Mouse (Mus musculus) MEL (cell line): Measurements from ENCODE around the gene Gm29427.

Experiments used
- BHLHE40 ChIP-seq: IDR thresholded peaks from 2 replicates; pipeline ENCODE4 v1.6.1; 2012; ENCODE audit warnings: low read depth, mild to moderate bottlenecking, inconsistent platforms, low read length, improper control_type of control experiment, borderline replicate concordance
- CTCF ChIP-seq, 3 experiments: IDR thresholded peaks in 2 of 3; conservative IDR thresholded peaks in 1 of 3; 2 replicates each; pipeline ENCODE4 v1.5.1; 2011 to 2012; ENCODE audit warnings: low read length in 3 of 3, low read depth in 2 of 3, mild to moderate bottlenecking in 2 of 3, improper control_type of control experiment in 1 of 3, inconsistent platforms in 1 of 3, mixed read lengths in 1 of 3, moderate library complexity in 1 of 3; ENCODE audit not compliant: control insufficient read depth in 1 of 3, insufficient read depth in 1 of 3, poor library complexity in 1 of 3, severe bottlenecking in 1 of 3
- ETS1 ChIP-seq: IDR thresholded peaks from 2 replicates; pipeline ENCODE4 v1.6.1; 2012; ENCODE audit warnings: low read depth, mild to moderate bottlenecking, inconsistent platforms, low read length, improper control_type of control experiment, moderate library complexity
- GATA1 ChIP-seq: IDR thresholded peaks from 2 replicates; pipeline ENCODE4 v1.6.1; 2011; ENCODE audit warnings: low read depth, low read length, improper control_type of control experiment
- HCFC1 ChIP-seq: IDR thresholded peaks from 2 replicates; pipeline ENCODE4 v1.6.1; 2012; ENCODE audit warnings: low read depth, mild to moderate bottlenecking, inconsistent platforms, low read length, improper control_type of control experiment, moderate library complexity
- KAT2A ChIP-seq: conservative IDR thresholded peaks from 2 replicates; pipeline ENCODE4 v1.6.1; 2012; ENCODE audit warnings: low read depth, low read length, improper control_type of control experiment, inconsistent platforms
- MYB ChIP-seq: IDR thresholded peaks from 2 replicates; pipeline ENCODE4 v1.6.1; 2011; ENCODE audit warnings: mild to moderate bottlenecking, low read depth, low read length, improper control_type of control experiment
- RAD21 ChIP-seq: IDR thresholded peaks from 2 replicates; pipeline ENCODE4 v1.6.1; 2011; ENCODE audit warnings: mild to moderate bottlenecking, low read depth, low read length, improper control_type of control experiment
- SMC3 ChIP-seq: IDR thresholded peaks from 2 replicates; pipeline ENCODE4 v1.6.1; 2011; ENCODE audit warnings: low read depth, low read length, improper control_type of control experiment
- TAL1 ChIP-seq: IDR thresholded peaks from 2 replicates; pipeline ENCODE4 v1.6.1; 2012; ENCODE audit warnings: mild to moderate bottlenecking, inconsistent platforms, low read length, moderate library complexity, mixed read lengths
- USF1 ChIP-seq: IDR thresholded peaks from 2 replicates; pipeline ENCODE4 v1.6.1; 2014; ENCODE audit warnings: low read depth, mild to moderate bottlenecking, inconsistent platforms, low read length, improper control_type of control experiment, moderate library complexity

DNA sequence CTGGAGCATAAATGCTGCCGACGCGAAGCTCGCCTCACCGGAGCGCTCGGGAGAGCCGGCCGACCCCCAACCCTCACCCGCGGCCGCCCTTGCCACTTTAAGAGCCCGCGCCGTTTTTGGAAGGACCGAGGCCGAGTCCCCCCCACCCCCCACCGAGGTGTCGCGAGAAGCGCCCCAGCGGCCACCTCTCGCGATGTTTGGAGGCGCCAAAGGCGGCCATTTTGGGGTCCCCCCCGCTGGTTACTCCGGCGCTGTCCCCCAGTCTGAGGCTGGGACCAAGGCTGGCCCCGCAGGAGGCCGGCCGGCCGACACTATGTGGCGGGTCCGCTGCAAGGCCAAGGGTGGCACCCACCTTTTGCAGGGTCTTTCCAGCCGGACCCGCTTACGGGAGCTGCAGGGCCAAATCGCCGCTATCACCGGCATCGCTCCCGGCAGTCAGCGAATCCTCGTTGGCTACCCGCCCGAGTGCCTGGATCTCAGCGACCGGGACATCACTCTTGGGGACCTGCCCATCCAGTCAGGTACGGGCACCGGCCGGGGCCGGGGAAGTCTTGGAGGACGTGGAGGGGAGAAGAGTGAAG is 1.8 kb upstream of the Gm29427 start, which contains the start of gene Yod1:
- no peak for TF ChIP-seq USF1
- TF ChIP-seq CTCF (IDR thresholded peaks at IDR 0.05 in 2 of 3, conservative IDR thresholded peaks at IDR 0.05 in 1 of 3; ENCODE audit: control insufficient read depth in 1 of 3, insufficient read depth in 1 of 3, low read depth in 2 of 3, low read length in 3 of 3, poor library complexity in 1 of 3, severe bottlenecking in 1 of 3), result no peak
- TF ChIP-seq HCFC1, result peak; percentile 88
- peak; percentile 23; the same call in 1 of the 2 replicates for TF ChIP-seq ETS1
- TF ChIP-seq GATA1, result no peak
- TF ChIP-seq SMC3, result no peak
- no peak for TF ChIP-seq MYB
- TF ChIP-seq TAL1, result no peak
- no peak for TF ChIP-seq BHLHE40
- no peak; the same call in 1 of the 2 replicates for TF ChIP-seq KAT2A
- TF ChIP-seq RAD21, result no peak
